Mouse (Mus musculus): ENCODE data around the gene Ssr2.

- TF ChIP-seq EP300 (optimal IDR thresholded peaks at IDR 0.05) (no peak), CTCF (IDR thresholded peaks at IDR 0.05; ENCODE audit: low read depth) (no peak)
Measured at GRCm38 (mm10) chr3:88585769-88586168, 10.1 kb downstream of the Ssr2 start.

Data from stomach, postnatal 0 days (tissue).